ENCODE assay signal across 13 mouse cellular contexts in genomic region chr9:77535021-77535744, GRCm38 (mm10). TPM values are rescaled to one million over a fixed set of nuclear protein-coding genes. Genes with fewer than 3 reads are reported as not detected.
A peak's percentile ranks its signal among the peaks of the same experiment; 100 is the strongest.
DNase-seq lines count a peak whose midpoint lies in the region; ATAC-seq and TF ChIP-seq lines count a peak whose summit lies in the region.
"Had no signal": no experiment of that assay in that cellular context is flagged by ENCODE, and none has a peak within 500 bp of the region (broad histone marks: within the 10 kb centered on the region; RNA-seq: fewer than 3 reads in every experiment).

No protein-coding gene starts in this region.

- no peak for ATAC-seq in heart, embryonic 14.5 days (ENCODE audit: insufficient number of reproducible peaks, insufficient read depth, low FRiP score, low read depth)
- peak; percentile 68 for ATAC-seq in forebrain, embryonic 14.5 days
- ATAC-seq: Patski had no signal

- H3K27me3 ChIP-seq in heart, embryonic 14.5 days (ENCODE audit: control insufficient read depth, insufficient read depth, low read length), result no peaks in the 10 kb centered on the region
- H3K27me3 ChIP-seq in forebrain, embryonic 14.5 days (replicated peaks; ENCODE audit: control insufficient read depth, insufficient read depth, low read length), result no peaks in the 10 kb centered on the region
- H3K27me3 ChIP-seq: Patski had no signal

- no peak overlapping the region for H3K4me3 ChIP-seq in heart, embryonic 14.5 days (ENCODE audit: control insufficient read depth in 1 of 2, insufficient read depth in 1 of 2, low read depth in 1 of 2, low read length in 2 of 2)
- H3K4me3 ChIP-seq in forebrain, embryonic 14.5 days (ENCODE audit: low read depth, low read length), result 0 out of 2 replicates have a peak overlapping the region, but pooled peaks have one; percentile 8
- H3K4me3 ChIP-seq in olfactory bulb, adult 2 months (ENCODE audit: insufficient read depth, low read depth, low read length), result no peak overlapping the region; the same call in 1 of the 2 replicates

- WGBS in heart, embryonic 14.5 days, result 19% methylated on average over 17 of the region's 17 CpGs
- 18% methylated on average over 17 of the region's 17 CpGs for WGBS in forebrain, embryonic 14.5 days
- WGBS in olfactory bulb, adult 2 months, result 52% methylated on average over 17 of the region's 17 CpGs

- TF ChIP-seq CTCF in olfactory bulb, adult 2 months (IDR thresholded peaks at IDR 0.05; ENCODE audit: insufficient read depth, low read depth, low read length), result no peak

- no peak overlapping the region; a peak in 1 of 4 replicates for H3K27ac ChIP-seq in heart, embryonic 14.5 days (replicated peaks in 1 of 2; ENCODE audit: control insufficient read depth in 1 of 2, insufficient read depth in 1 of 2, low read depth in 2 of 2, low read length in 2 of 2)
- H3K27ac ChIP-seq in forebrain, embryonic 14.5 days (ENCODE audit: low read depth, low read length), result no peak overlapping the region
- H3K27ac ChIP-seq in olfactory bulb, adult 2 months (ENCODE audit: insufficient read depth, low read depth, low read length), result peak overlapping the region; percentile 1; the same call in 1 of the 2 replicates
- H3K27ac ChIP-seq: liver, embryonic 14.5 days had no signal

- H3K9me3 ChIP-seq in heart, embryonic 14.5 days (ENCODE audit: control insufficient read depth, low read length), result no peaks in the 10 kb centered on the region
- H3K9me3 ChIP-seq in forebrain, embryonic 14.5 days (replicated peaks; ENCODE audit: control insufficient read depth, low read length), result no peaks in the 10 kb centered on the region

- peak overlapping the region; percentile 38 for H3K4me2 ChIP-seq in heart, embryonic 14.5 days (ENCODE audit: low read length)
- peak overlapping the region; percentile 36 for H3K4me2 ChIP-seq in forebrain, embryonic 14.5 days (ENCODE audit: low read length)

- TF ChIP-seq POLR2A in olfactory bulb, adult 2 months (IDR thresholded peaks at IDR 0.05; ENCODE audit: insufficient read depth, low read depth, low read length), result no peak

- peak overlapping the region; percentile 7; the same call in 1 of the 2 replicates for H3K9ac ChIP-seq in heart, embryonic 14.5 days (ENCODE audit: low read length)
- H3K9ac ChIP-seq in forebrain, embryonic 14.5 days (ENCODE audit: low read length), result peak overlapping the region; percentile 17; the same call in 1 of the 2 replicates
- H3K9ac ChIP-seq: liver, embryonic 14.5 days had no signal

- no peaks in the 10 kb centered on the region for H3K36me3 ChIP-seq in heart, embryonic 14.5 days (ENCODE audit: control insufficient read depth, insufficient read depth, low read length)
- no peaks in the 10 kb centered on the region for H3K36me3 ChIP-seq in forebrain, embryonic 14.5 days (ENCODE audit: control insufficient read depth, insufficient read depth, low read length)

- no peak for DNase-seq in heart, postnatal 25 days (ENCODE audit: low spot score)
- peak; percentile 21 to 38 for DNase-seq in cerebellum, adult 18-20 months
- DNase-seq in forebrain, embryonic 14.5 days (ENCODE audit: low spot score), result peak; percentile 51
- no peak for DNase-seq in left cerebral cortex, adult 9 months (ENCODE audit: low spot score in 2 of 2)
- no peak for DNase-seq in layer of hippocampus, postnatal 10 days (ENCODE audit: low spot score in 2 of 2)
- no peak for DNase-seq in left cerebral cortex, postnatal 10 days (ENCODE audit: extremely low spot score in 1 of 2, low spot score in 2 of 2)
- DNase-seq: adrenal gland, postnatal 25 days; kidney, postnatal 10 days; thymus, postnatal 14 days had no signal

- intact Hi-C loops in heart, postnatal 25 days (cut with DNase I), result loop anchor here (5.0 kb wide), 1 partner anchor 48 kb away; no protein-coding TSS in a partner anchor
- intact Hi-C loops in left cerebral cortex, postnatal 10 days (cut with DNase I), result no loop called here

- H3K4me1 ChIP-seq in heart, embryonic 14.5 days (ENCODE audit: control insufficient read depth in 2 of 2, insufficient read depth in 2 of 2, low read length in 2 of 2), result peaks cover 27 to 46% of the 10 kb centered on the region in 2 experiments
- H3K4me1 ChIP-seq in forebrain, embryonic 14.5 days (ENCODE audit: control insufficient read depth, insufficient read depth, low read length), result peaks cover 24% of the 10 kb centered on the region
- H3K4me1 ChIP-seq in olfactory bulb, adult 2 months (ENCODE audit: control insufficient read depth, insufficient read depth, low read length), result peaks cover 12% of the 10 kb centered on the region

RNA-seq across cellular contexts. Expression of gene Lrrc1, which starts 9.5 kb away (rescaled TPM):
- 18.2 and 18.9 TPM in 2 replicates for polyA plus RNA-seq in heart, embryonic 14.5 days (2014; fragmentation: Nextera tagmentation; extraction: Ambion mirVana)
- 10 to 100 TPM; 17.2 to 18.4 TPM for total RNA-seq in heart, postnatal 25 days (2021)
- 8.2 and 10.6 TPM in 2 replicates for polyA plus RNA-seq in forebrain, embryonic 14.5 days (2014; fragmentation: Nextera tagmentation; extraction: Ambion mirVana)
- not detected in 2 replicates for polyA plus RNA-seq in olfactory bulb, adult 2 months (2012; ENCODE audit: insufficient read depth, insufficient read length, low replicate concordance, missing spikeins)
- total RNA-seq in layer of hippocampus, postnatal 10 days (2021), result 1 to 10 TPM; 7.4 to 9.2 TPM
- 1 to 10 TPM; 5.4 to 6.0 TPM for total RNA-seq in left cerebral cortex, postnatal 10 days (2021)

Comparison
In these comparisons a context has a peak if more than half of its experiments do, and no peak if none do; other contexts are left out.
1. DNase-seq: peak in cerebellum, adult 18-20 months (2 of 2) and forebrain, embryonic 14.5 days (single experiment); none in heart, postnatal 25 days (single experiment), left cerebral cortex, adult 9 months (0 of 2), layer of hippocampus, postnatal 10 days (0 of 2) and left cerebral cortex, postnatal 10 days (0 of 2).